Mouse (Mus musculus): Measurements from ENCODE around the gene Unk. TPM values are rescaled to one million over a fixed set of nuclear protein-coding genes. Genes with fewer than 3 reads are reported as not detected.

Gene Unk
- polyA plus RNA-seq (2015; fragmentation: Nextera tagmentation; extraction: Ambion mirVana) = 37.9 and 41.3 TPM in 2 replicates

DNA sequence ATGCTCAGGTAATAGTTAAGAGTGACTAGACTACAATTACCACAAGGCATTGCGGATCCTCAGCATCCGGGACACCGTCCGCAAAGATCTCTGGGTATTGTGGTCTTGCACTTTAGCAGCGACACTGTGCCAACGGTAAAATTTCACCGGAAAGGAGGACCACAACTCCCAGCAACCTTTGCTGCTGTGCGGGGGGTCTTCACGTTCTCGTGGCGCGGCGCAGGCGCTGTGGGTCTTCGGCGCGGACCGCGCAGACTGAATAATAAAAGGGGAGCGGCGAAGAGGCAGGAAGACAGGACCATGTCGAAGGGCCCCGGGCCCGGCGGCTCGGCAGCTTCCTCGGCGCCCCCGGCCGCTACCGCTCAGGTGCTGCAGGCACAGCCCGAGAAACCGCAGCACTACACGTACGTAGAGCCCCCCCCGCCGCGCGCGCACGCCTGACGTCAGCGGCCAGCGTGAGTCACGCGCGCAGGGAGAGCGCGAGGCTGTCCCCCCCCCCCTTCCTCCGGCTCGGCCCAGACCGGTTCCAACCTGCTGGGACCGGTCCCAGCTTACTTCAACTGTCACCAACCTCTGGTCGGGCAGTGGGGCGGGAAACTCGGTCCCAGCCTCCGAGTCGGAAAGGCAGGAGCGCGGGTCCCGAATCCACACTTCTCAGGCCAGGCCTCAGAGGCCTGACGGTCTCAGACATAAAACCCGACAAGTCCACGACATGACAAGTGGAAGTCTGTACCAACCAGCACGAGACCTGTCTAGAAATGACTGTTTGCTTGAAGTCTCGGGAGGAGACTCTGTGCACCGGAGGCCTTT is at the start of gene Unk:
Gene Unk, plus strand, starts transcription at position 235 of the 810 bp plus-strand sequence.
- Histone ChIP-seq H3K4me1 (replicated peaks; ENCODE audit: control insufficient read depth, insufficient read depth, low read length) (peaks cover 10% of the 10 kb centered on the region), H3K4me2 (ENCODE audit: low read depth, low read length) (peak within 1 kb of the TSS; percentile 69), H3K4me3 (ENCODE audit: low read length) (peak within 1 kb of the TSS; percentile 84), H3K27ac (ENCODE audit: low read length) (peak within 1 kb of the TSS; percentile 100), H3K9ac (ENCODE audit: low read length) (peak within 1 kb of the TSS; percentile 97), H3K27me3 (ENCODE audit: control insufficient read depth, insufficient read depth, low read depth, low read length) (no peaks in the 10 kb centered on the region), H3K36me3 (ENCODE audit: control insufficient read depth, insufficient read depth, low read length) (peaks cover 2% of the 10 kb centered on the region; the same call in 1 of the 2 replicates), H3K9me3 (ENCODE audit: control insufficient read depth, low read length) (no peaks in the 10 kb centered on the region)
- under 1% methylated on average over 67 of the region's 67 CpGs for WGBS
- peak; percentile 95 for ATAC-seq (ENCODE audit: low read depth)

DNA sequence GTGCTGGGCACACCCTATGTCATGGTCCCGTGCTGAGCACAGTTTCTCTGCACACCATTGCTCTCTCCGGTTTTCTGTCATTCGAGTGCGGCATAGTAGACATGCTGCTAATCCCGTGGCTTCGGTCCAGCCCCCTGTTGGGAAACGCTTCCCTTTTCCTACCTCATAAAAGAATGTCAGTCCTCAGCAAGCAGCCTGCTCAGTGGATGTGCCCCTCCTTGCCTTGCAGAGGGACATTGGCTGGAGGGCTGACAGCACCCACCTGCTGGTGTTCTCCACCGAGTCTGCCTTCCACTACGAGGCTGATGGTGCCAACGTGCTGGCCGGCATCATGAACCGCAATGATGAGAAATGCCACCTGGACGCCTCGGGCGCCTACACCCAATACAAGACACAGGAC is 47.6 kb upstream of the Unk start:
- WGBS = 86% methylated on average over 15 of the region's 15 CpGs

GRCm38 (mm10) chr11:115983291-115983690 is 46.8 kb upstream of the Unk start:
- no peaks in the 10 kb centered on the region for H3K4me1 ChIP-seq (replicated peaks; ENCODE audit: control insufficient read depth, insufficient read depth, low read length)
- H3K4me3 ChIP-seq (ENCODE audit: low read length) = no peak overlapping the region
- no peaks in the 10 kb centered on the region for H3K36me3 ChIP-seq (ENCODE audit: control insufficient read depth, insufficient read depth, low read length)
- H3K4me2 ChIP-seq (ENCODE audit: low read depth, low read length) = no peak overlapping the region
- WGBS = 75% methylated on average over 8 of the region's 8 CpGs
- 0 out of 2 replicates have a peak, but pooled peaks cover 4% of the 10 kb centered on the region for H3K27me3 ChIP-seq (ENCODE audit: control insufficient read depth, insufficient read depth, low read depth, low read length)
- H3K9me3 ChIP-seq (ENCODE audit: control insufficient read depth, low read length) = no peaks in the 10 kb centered on the region
- H3K9ac ChIP-seq (ENCODE audit: low read length) = no peak overlapping the region
- no peak overlapping the region for H3K27ac ChIP-seq (ENCODE audit: low read length)
- no peak for ATAC-seq (ENCODE audit: low read depth)

More for the DNA sequence above, 47.6 kb upstream of the Unk start:
- Histone ChIP-seq H3K9me3 (ENCODE audit: control insufficient read depth, low read length) (no peaks in the 10 kb centered on the region), H3K36me3 (ENCODE audit: control insufficient read depth, insufficient read depth, low read length) (no peaks in the 10 kb centered on the region), H3K4me2 (ENCODE audit: low read depth, low read length) (no peak overlapping the region), H3K4me3 (ENCODE audit: low read length) (no peak overlapping the region), H3K27me3 (ENCODE audit: control insufficient read depth, insufficient read depth, low read depth, low read length) (peaks cover 12% of the 10 kb centered on the region), H3K9ac (ENCODE audit: low read length) (no peak overlapping the region), H3K27ac (ENCODE audit: low read length) (no peak overlapping the region), H3K4me1 (replicated peaks; ENCODE audit: control insufficient read depth, insufficient read depth, low read length) (no peaks in the 10 kb centered on the region)
- no peak for ATAC-seq (ENCODE audit: low read depth)

DNA sequence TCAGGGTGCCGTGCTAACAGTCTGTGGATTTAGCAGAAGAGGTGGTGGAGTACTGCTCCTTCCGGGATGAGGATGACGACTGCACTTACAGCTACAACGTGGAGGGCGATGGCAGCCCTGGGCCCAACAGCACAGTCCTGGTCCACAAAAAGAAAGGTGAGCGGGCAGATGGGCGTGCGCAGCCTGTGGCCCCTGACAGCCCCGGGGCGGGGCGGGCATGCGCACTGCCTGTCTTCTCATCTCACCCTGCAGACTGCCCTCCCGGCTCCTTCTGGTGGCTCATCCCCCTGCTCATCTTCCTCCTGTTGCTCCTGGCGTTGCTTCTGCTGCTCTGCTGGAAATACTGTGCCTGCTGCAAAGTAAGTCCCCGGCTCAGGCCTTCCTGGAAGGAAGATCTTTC is 40.4 kb upstream of the Unk start:
- no peak for ATAC-seq (ENCODE audit: low read depth)
- 36% methylated on average over 13 of the region's 15 CpGs for WGBS

DNA sequence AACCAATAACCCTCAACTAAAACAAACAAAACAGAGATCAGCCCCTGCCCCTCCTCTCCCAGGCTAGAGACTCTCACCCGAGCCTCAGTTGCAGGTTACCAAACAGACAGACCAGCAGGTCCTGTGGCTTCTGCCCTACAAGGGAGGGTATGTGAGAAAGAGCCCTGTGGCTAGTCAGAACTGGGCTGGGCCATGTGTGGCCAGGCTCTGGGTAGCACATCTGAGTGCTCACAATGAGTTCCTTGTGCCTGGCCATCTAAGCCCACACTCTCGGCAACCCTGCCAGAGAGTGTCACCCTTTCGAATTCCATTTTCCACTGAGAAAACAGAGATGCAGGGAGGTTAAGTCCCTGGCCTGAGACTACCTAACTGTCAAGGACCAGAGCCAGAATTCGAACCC is 38.0 kb upstream of the Unk start:
- Histone ChIP-seq H3K4me1 (replicated peaks; ENCODE audit: control insufficient read depth, insufficient read depth, low read length) (no peaks in the 10 kb centered on the region), H3K9ac (ENCODE audit: low read length) (no peak overlapping the region), H3K27ac (ENCODE audit: low read length) (no peak overlapping the region), H3K27me3 (ENCODE audit: control insufficient read depth, insufficient read depth, low read depth, low read length) (no peaks in the 10 kb centered on the region; the same call in 1 of the 2 replicates), H3K36me3 (ENCODE audit: control insufficient read depth, insufficient read depth, low read length) (no peaks in the 10 kb centered on the region), H3K4me2 (ENCODE audit: low read depth, low read length) (no peak overlapping the region), H3K4me3 (ENCODE audit: low read length) (no peak overlapping the region), H3K9me3 (ENCODE audit: control insufficient read depth, low read length) (no peaks in the 10 kb centered on the region)
- no peak for ATAC-seq (ENCODE audit: low read depth)
- 41% methylated on average over 4 of the region's 4 CpGs for WGBS

More for the DNA sequence above, 40.4 kb upstream of the Unk start:
- Histone ChIP-seq H3K36me3 (ENCODE audit: control insufficient read depth, insufficient read depth, low read length) (no peaks in the 10 kb centered on the region), H3K4me1 (replicated peaks; ENCODE audit: control insufficient read depth, insufficient read depth, low read length) (no peaks in the 10 kb centered on the region), H3K9me3 (ENCODE audit: control insufficient read depth, low read length) (no peaks in the 10 kb centered on the region), H3K4me2 (ENCODE audit: low read depth, low read length) (peak overlapping the region; percentile 9; the same call in 1 of the 2 replicates), H3K9ac (ENCODE audit: low read length) (no peak overlapping the region), H3K27ac (ENCODE audit: low read length) (no peak overlapping the region), H3K27me3 (ENCODE audit: control insufficient read depth, insufficient read depth, low read depth, low read length) (no peaks in the 10 kb centered on the region; the same call in 1 of the 2 replicates), H3K4me3 (ENCODE audit: low read length) (no peak overlapping the region)

GRCm38 (mm10) chr11:115995256-115995655 is 34.9 kb upstream of the Unk start:
- Histone ChIP-seq H3K36me3 (ENCODE audit: control insufficient read depth, insufficient read depth, low read length) (no peaks in the 10 kb centered on the region), H3K9ac (ENCODE audit: low read length) (no peak overlapping the region), H3K4me2 (ENCODE audit: low read depth, low read length) (no peak overlapping the region), H3K27ac (ENCODE audit: low read length) (no peak overlapping the region), H3K4me1 (replicated peaks; ENCODE audit: control insufficient read depth, insufficient read depth, low read length) (no peaks in the 10 kb centered on the region), H3K9me3 (ENCODE audit: control insufficient read depth, low read length) (no peaks in the 10 kb centered on the region), H3K4me3 (ENCODE audit: low read length) (no peak overlapping the region), H3K27me3 (ENCODE audit: control insufficient read depth, insufficient read depth, low read depth, low read length) (peaks cover 3% of the 10 kb centered on the region; the same call in 1 of the 2 replicates)
- whole genome bisulfite sequencing = 85% methylated on average over 3 of the region's 3 CpGs
- no peak for ATAC-seq (ENCODE audit: low read depth)

DNA sequence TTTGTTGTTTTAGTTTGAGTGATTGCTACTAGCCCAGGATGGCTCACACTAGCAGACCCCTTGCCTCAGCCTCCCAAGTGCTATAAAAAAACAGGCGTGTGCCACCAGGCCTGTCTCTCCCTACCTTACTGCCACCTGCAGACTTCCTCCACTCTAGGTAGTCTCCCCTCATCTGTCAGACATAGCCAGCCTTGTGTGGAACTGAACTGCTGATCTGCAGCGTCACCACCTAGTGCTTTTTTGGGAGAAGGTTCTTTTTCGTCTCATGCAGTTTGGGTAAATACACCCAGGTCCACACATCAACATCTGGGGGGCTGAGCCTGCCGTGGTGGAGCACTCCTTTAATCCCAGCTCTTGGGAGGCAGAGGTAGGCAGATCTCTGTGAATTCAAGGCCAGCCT is 33.1 kb upstream of the Unk start:
- WGBS = 69% methylated on average over 4 of the region's 4 CpGs
- H3K4me1 ChIP-seq (replicated peaks; ENCODE audit: control insufficient read depth, insufficient read depth, low read length) = no peaks in the 10 kb centered on the region
- H3K27me3 ChIP-seq (ENCODE audit: control insufficient read depth, insufficient read depth, low read depth, low read length) = peaks cover 4% of the 10 kb centered on the region; the same call in 1 of the 2 replicates
- H3K4me2 ChIP-seq (ENCODE audit: low read depth, low read length) = no peak overlapping the region
- H3K9me3 ChIP-seq (ENCODE audit: control insufficient read depth, low read length) = no peaks in the 10 kb centered on the region
- no peaks in the 10 kb centered on the region for H3K36me3 ChIP-seq (ENCODE audit: control insufficient read depth, insufficient read depth, low read length)
- H3K27ac ChIP-seq (ENCODE audit: low read length) = no peak overlapping the region
- ATAC-seq (ENCODE audit: low read depth) = no peak
- H3K4me3 ChIP-seq (ENCODE audit: low read length) = no peak overlapping the region
- no peak overlapping the region for H3K9ac ChIP-seq (ENCODE audit: low read length)

DNA sequence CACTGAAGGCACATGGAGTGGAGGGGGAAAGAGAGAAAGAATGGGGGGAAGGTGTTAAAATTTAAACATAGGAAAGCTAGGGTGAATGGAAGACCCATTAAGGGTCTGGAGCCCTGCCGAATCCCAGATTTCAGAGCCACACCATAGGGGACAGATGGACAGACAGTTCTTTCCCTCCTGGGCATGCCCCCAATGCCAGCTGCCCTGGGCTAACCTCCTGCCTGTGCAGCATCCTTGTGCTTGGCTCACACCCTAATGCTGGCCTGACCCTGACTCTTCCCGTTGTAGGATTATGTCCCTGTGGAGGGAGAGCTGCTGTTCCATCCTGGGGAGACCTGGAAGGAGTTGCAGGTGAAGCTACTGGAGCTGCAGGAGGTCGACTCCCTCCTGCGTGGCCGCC is 32.5 kb upstream of the Unk start:
- Histone ChIP-seq H3K27ac (ENCODE audit: low read length) (no peak overlapping the region), H3K4me1 (replicated peaks; ENCODE audit: control insufficient read depth, insufficient read depth, low read length) (no peaks in the 10 kb centered on the region), H3K9me3 (ENCODE audit: control insufficient read depth, low read length) (no peaks in the 10 kb centered on the region), H3K4me3 (ENCODE audit: low read length) (no peak overlapping the region), H3K27me3 (ENCODE audit: control insufficient read depth, insufficient read depth, low read depth, low read length) (peaks cover 4% of the 10 kb centered on the region; the same call in 1 of the 2 replicates), H3K36me3 (ENCODE audit: control insufficient read depth, insufficient read depth, low read length) (no peaks in the 10 kb centered on the region), H3K9ac (ENCODE audit: low read length) (no peak overlapping the region), H3K4me2 (ENCODE audit: low read depth, low read length) (no peak overlapping the region)
- WGBS = 64% methylated on average over 5 of the region's 5 CpGs
- no peak for ATAC-seq (ENCODE audit: low read depth)

GRCm38 (mm10) chr11:115999027-115999426 is 31.1 kb upstream of the Unk start:
- H3K36me3 ChIP-seq (ENCODE audit: control insufficient read depth, insufficient read depth, low read length) = no peaks in the 10 kb centered on the region
- H3K27ac ChIP-seq (ENCODE audit: low read length) = no peak overlapping the region
- ATAC-seq (ENCODE audit: low read depth) = no peak
- no peak overlapping the region for H3K4me3 ChIP-seq (ENCODE audit: low read length)
- no peak overlapping the region for H3K9ac ChIP-seq (ENCODE audit: low read length)
- H3K4me2 ChIP-seq (ENCODE audit: low read depth, low read length) = no peak overlapping the region
- WGBS = 50% methylated on average over 7 of the region's 7 CpGs
- peaks cover 3% of the 10 kb centered on the region; the same call in 1 of the 2 replicates for H3K9me3 ChIP-seq (ENCODE audit: control insufficient read depth, low read length)
- H3K4me1 ChIP-seq (replicated peaks; ENCODE audit: control insufficient read depth, insufficient read depth, low read length) = no peaks in the 10 kb centered on the region
- peaks cover 4% of the 10 kb centered on the region; the same call in 1 of the 2 replicates for H3K27me3 ChIP-seq (ENCODE audit: control insufficient read depth, insufficient read depth, low read depth, low read length)

Measured in lung, embryonic 16.5 days (tissue).